In the genomic region with DNA sequence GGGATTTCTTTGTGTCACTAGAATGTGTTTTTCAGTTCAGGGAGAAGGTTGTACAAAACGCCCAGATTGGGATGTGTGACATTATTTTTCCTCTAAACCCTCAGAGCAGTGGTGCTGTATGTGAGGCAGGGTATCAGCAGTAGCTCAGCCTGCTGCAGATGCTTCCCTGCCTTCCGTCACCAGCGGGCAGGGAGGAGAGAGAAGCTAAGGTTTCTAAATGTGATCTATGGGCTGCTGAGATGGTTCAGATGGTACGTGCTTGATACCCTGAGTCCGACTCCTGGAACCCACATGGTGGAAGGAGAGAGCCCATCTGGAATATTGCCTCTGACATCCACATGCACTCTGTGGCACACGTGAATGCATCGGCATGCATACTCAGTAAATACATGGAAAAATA, we compare ENCODE assay signal across 26 mouse cellular contexts.
"Had no signal": no experiment of that assay in that cellular context is flagged by ENCODE, and none has a peak within 500 bp of the region (broad histone marks: within the 10 kb centered on the region; RNA-seq: fewer than 3 reads in every experiment).

No protein-coding gene starts in this region.

- DNase-seq: gastrocnemius, adult 2 months; gastrocnemius, postnatal 10 days; gastrocnemius, postnatal 25 days; heart, adult 18-20 months; heart, postnatal 10 days; heart, postnatal 4 days; kidney, adult 8-10 months; kidney, postnatal 14 days; kidney, postnatal 4 days; liver; liver, embryonic 13.5 days; liver, postnatal 0 days had no signal

- H3K4me1 ChIP-seq: heart, embryonic 10.5 days; hindbrain, embryonic 10.5 days; hindbrain, embryonic 12.5 days; intestine, embryonic 15.5 days; liver, embryonic 13.5 days; liver, embryonic 15.5 days had no signal

- H3K4me2 ChIP-seq: hindbrain, embryonic 12.5 days; hindbrain, embryonic 14.5 days; intestine, embryonic 15.5 days; limb, embryonic 13.5 days; liver, embryonic 11.5 days; liver, embryonic 13.5 days; liver, embryonic 15.5 days had no signal

- H3K9me3 ChIP-seq: heart, embryonic 10.5 days; hindbrain, embryonic 10.5 days; hindbrain, embryonic 12.5 days; intestine, embryonic 15.5 days; limb, embryonic 13.5 days; liver, embryonic 13.5 days; liver, embryonic 15.5 days had no signal

- ATAC-seq: hindbrain, embryonic 16.5 days; inflammation-experienced regulatory T-cells, adult 6 months; intestine, embryonic 15.5 days; intestine, postnatal 0 days; liver, postnatal 0 days had no signal

- H3K27ac ChIP-seq: gastrocnemius, adult 2 months; heart, embryonic 10.5 days; hindbrain, embryonic 10.5 days; hindbrain, embryonic 12.5 days; hindbrain, embryonic 14.5 days; intestine, embryonic 15.5 days; kidney, postnatal 0 days; layer of hippocampus, adult 2 months; left cerebral cortex, adult 2 months; limb, embryonic 13.5 days; liver, embryonic 13.5 days; liver, embryonic 15.5 days had no signal

- H3K27me3 ChIP-seq: hindbrain, embryonic 12.5 days; intestine, embryonic 15.5 days; liver, embryonic 13.5 days; liver, embryonic 15.5 days had no signal

- H3K36me3 ChIP-seq: heart, embryonic 10.5 days; hindbrain, embryonic 10.5 days; hindbrain, embryonic 12.5 days; intestine, embryonic 15.5 days; limb, embryonic 13.5 days; liver, embryonic 13.5 days; liver, embryonic 15.5 days had no signal

- H3K9ac ChIP-seq: hindbrain, embryonic 12.5 days; hindbrain, embryonic 14.5 days; intestine, embryonic 15.5 days; limb, embryonic 13.5 days; liver, embryonic 13.5 days; liver, embryonic 15.5 days; liver, postnatal 0 days had no signal

- H3K4me3 ChIP-seq: gastrocnemius, adult 2 months; heart, embryonic 10.5 days; hindbrain, embryonic 10.5 days; hindbrain, embryonic 12.5 days; intestine, embryonic 15.5 days; layer of hippocampus, adult 2 months; left cerebral cortex, adult 2 months; limb, embryonic 13.5 days; liver, embryonic 13.5 days; liver, embryonic 15.5 days had no signal
